Mouse (Mus musculus) heart, postnatal 0 days (tissue): ENCODE measurements around the gene Dnajc13. TPM values are rescaled to one million over a fixed set of nuclear protein-coding genes. Genes with fewer than 3 reads are reported as not detected.

Source experiments
- ATAC-seq: fragments of 200-750 bp; cut with Nextera tagmentation; 2 replicates; pipeline ENCODE4 v1.8.0; 2017; ENCODE audit warnings: low read depth, moderate number of reproducible peaks, moderate library complexity; ENCODE audit not compliant: insufficient read depth
- DNase-seq: peaks from one replicate; pipeline ENCODE4 v3.0.0-alpha.2; 2016; ENCODE audit warnings: low spot score
- H3K27ac ChIP-seq: fragments of 300-500 bp; sonication (generic); 2 replicates; pipeline ENCODE4 v1.5.1; 2014; ENCODE audit warnings: low read depth, mild to moderate bottlenecking
- H3K27me3 ChIP-seq: fragments of 300-500 bp; sonication (generic); 2 replicates; pipeline ENCODE4 v1.6.1; 2014; ENCODE audit warnings: low read length, mixed read lengths; ENCODE audit not compliant: control insufficient read depth, insufficient read depth
- H3K36me3 ChIP-seq: fragments of 300-500 bp; sonication (generic); replicated peaks from 2 replicates; pipeline ENCODE4 v1.6.1; 2014; ENCODE audit warnings: low read length, mixed read lengths; ENCODE audit not compliant: control insufficient read depth, insufficient read depth
- H3K4me1 ChIP-seq: fragments of 300-500 bp; sonication (generic); 2 replicates; pipeline ENCODE4 v1.6.1; 2014; ENCODE audit warnings: antibody characterized with exemption; ENCODE audit not compliant: control insufficient read depth, insufficient read depth
- H3K4me2 ChIP-seq: fragments of 300-500 bp; sonication (generic); 2 replicates; pipeline ENCODE4 v1.6.1; 2014; ENCODE audit warnings: low read depth, mild to moderate bottlenecking, low read length, moderate library complexity
- H3K4me3 ChIP-seq: fragments of 300-500 bp; sonication (generic); 2 replicates; pipeline ENCODE4 v1.5.1; 2014; ENCODE audit warnings: low read depth, low read length
- H3K9ac ChIP-seq: fragments of 300-500 bp; sonication (generic); replicated peaks from 2 replicates; pipeline ENCODE4 v1.6.1; 2014; ENCODE audit warnings: low read depth, low read length, mixed read lengths
- H3K9me3 ChIP-seq: fragments of 300-500 bp; sonication (generic); replicated peaks from 2 replicates; pipeline ENCODE4 v1.6.1; 2016; ENCODE audit warnings: low read length; ENCODE audit not compliant: control insufficient read depth
- CTCF ChIP-seq: IDR thresholded peaks from 2 replicates; pipeline ENCODE4 v1.5.1; 2016; ENCODE audit warnings: antibody characterized with exemption, control low read depth, low read depth
- EP300 ChIP-seq: IDR thresholded peaks from 2 replicates; pipeline ENCODE4 v1.6.1; 2016; ENCODE audit warnings: antibody characterized with exemption, low read depth
- WGBS: fragments of 180-500 bp; shearing (Covaris S2); extraction: QIAGEN DNeasy Blood & Tissue Kit; methylation state at CpG from one replicate; pipeline ENCODE4 v1.1.7; 2014; 5-methylcytosine and 5-hydroxymethylcytosine counted together
- polyA plus RNA-seq: library from polyadenylated mRNA; unstranded; fragments of >200 nt; fragmentation: Nextera tagmentation; extraction: Ambion mirVana; gene quantifications from 2 replicates; pipeline ENCODE4 v1.2.1, GENCODE M21; 2015
- total RNA-seq: library from RNA; depleted of rRNA; stranded (reverse); fragments of >200 nt; gene quantifications from 2 replicates; pipeline ENCODE4 v1.2.3, GENCODE M21; 2014; ENCODE audit warnings: low replicate concordance

Dnajc13 gene
- total and polyA plus RNA-seq, 2 experiments from 2014 or later: 7.5 to 40.2 TPM

- WGBS: 97% methylated on average over 5 of the region's 5 CpGs
- Histone ChIP-seq H3K4me1 (no peaks in the 10 kb centered on the region), H3K36me3 (peaks cover 82% of the 10 kb centered on the region), H3K27ac (no peak overlapping the region), H3K9me3 (no peaks in the 10 kb centered on the region), H3K4me2 (no peak overlapping the region), H3K4me3 (no peak overlapping the region), H3K27me3 (no peaks in the 10 kb centered on the region), H3K9ac (no peak overlapping the region)
- DNase-seq: no peak
- TF ChIP-seq CTCF: no peak
- TF ChIP-seq EP300: no peak
- no peak for ATAC-seq
Observed at GRCm38 (mm10) chr9:104183181-104183580, 79.5 kb downstream of the Dnajc13 start.

- ATAC-seq: no peak
- H3K9me3 ChIP-seq: no peaks in the 10 kb centered on the region
- no peak overlapping the region for H3K4me2 ChIP-seq
- no peak overlapping the region for H3K27ac ChIP-seq
- DNase-seq: no peak
- H3K27me3 ChIP-seq: no peaks in the 10 kb centered on the region
- 89% methylated on average over 5 of the region's 5 CpGs for WGBS
- no peaks in the 10 kb centered on the region for H3K4me1 ChIP-seq
- H3K36me3 ChIP-seq: peaks cover 85% of the 10 kb centered on the region
- TF ChIP-seq CTCF: no peak
- no peak for TF ChIP-seq EP300
- no peak overlapping the region for H3K4me3 ChIP-seq
- no peak overlapping the region for H3K9ac ChIP-seq
Observed at GRCm38 (mm10) chr9:104182328-104182727, 80.4 kb downstream of the Dnajc13 start.

- Histone ChIP-seq H3K4me2 (no peak overlapping the region), H3K36me3 (peaks cover 87% of the 10 kb centered on the region), H3K27ac (no peak overlapping the region), H3K27me3 (no peaks in the 10 kb centered on the region), H3K9ac (no peak overlapping the region), H3K4me3 (no peak overlapping the region), H3K9me3 (no peaks in the 10 kb centered on the region), H3K4me1 (no peaks in the 10 kb centered on the region)
- WGBS: 92% methylated on average over 4 of the region's 4 CpGs
- DNase-seq: no peak
- TF ChIP-seq CTCF: no peak
- TF ChIP-seq EP300: no peak
- no peak for ATAC-seq
Observed at GRCm38 (mm10) chr9:104181626-104182025, 81.1 kb downstream of the Dnajc13 start.

GRCm38 (mm10) chr9:104180046-104180445 is 82.7 kb downstream of the Dnajc13 start:
- Histone ChIP-seq H3K27ac (no peak overlapping the region), H3K27me3 (no peaks in the 10 kb centered on the region), H3K9me3 (no peaks in the 10 kb centered on the region), H3K9ac (no peak overlapping the region), H3K36me3 (peaks cover 91% of the 10 kb centered on the region), H3K4me2 (no peak overlapping the region), H3K4me3 (no peak overlapping the region), H3K4me1 (no peaks in the 10 kb centered on the region)
- ATAC-seq (no peak), DNase-seq (no peak)
- 92% methylated on average over 6 of the region's 6 CpGs for WGBS
- TF ChIP-seq CTCF (no peak), EP300 (no peak)

GRCm38 (mm10) chr9:104172342-104172741 is 90.4 kb downstream of the Dnajc13 start:
- Histone ChIP-seq H3K36me3 (peaks cover 81% of the 10 kb centered on the region), H3K4me3 (no peak overlapping the region), H3K27ac (no peak overlapping the region), H3K4me1 (no peaks in the 10 kb centered on the region), H3K27me3 (no peaks in the 10 kb centered on the region), H3K9ac (no peak overlapping the region), H3K9me3 (no peaks in the 10 kb centered on the region), H3K4me2 (no peak overlapping the region)
- DNase-seq (no peak), ATAC-seq (no peak)
- no peak for TF ChIP-seq EP300
- TF ChIP-seq CTCF: no peak
- 90% methylated on average over 6 of the region's 6 CpGs for WGBS

- no peak overlapping the region for H3K9ac ChIP-seq
- no peaks in the 10 kb centered on the region for H3K9me3 ChIP-seq
- H3K4me3 ChIP-seq: no peak overlapping the region
- no peak overlapping the region for H3K4me2 ChIP-seq
- H3K4me1 ChIP-seq: no peaks in the 10 kb centered on the region
- H3K27me3 ChIP-seq: no peaks in the 10 kb centered on the region
- H3K27ac ChIP-seq: no peak overlapping the region
- peaks cover 81% of the 10 kb centered on the region for H3K36me3 ChIP-seq
- no peak for ATAC-seq
- WGBS: 90% methylated on average over 6 of the region's 6 CpGs
- DNase-seq: no peak
- TF ChIP-seq CTCF: no peak
- TF ChIP-seq EP300: no peak
Observed at GRCm38 (mm10) chr9:104171651-104172050, 91.1 kb downstream of the Dnajc13 start.
